Mouse (Mus musculus) CH12.LX (cell line): ENCODE results near the gene Racgap1. TPM values are rescaled to one million over a fixed set of nuclear protein-coding genes. Genes with fewer than 3 reads are reported as not detected.
A peak's percentile ranks its signal among the peaks of the same experiment; 100 is the strongest.

Experiments
- DNase-seq: peaks from one replicate; pipeline ENCODE4 v3.0.0-alpha.2; 2013; ENCODE audit errors: extremely low read depth
- H3K27ac ChIP-seq: 2 replicates; pipeline ENCODE4 v1.5.1; 2012; ENCODE audit warnings: low read depth, mild to moderate bottlenecking, control low read depth, moderate library complexity; ENCODE audit not compliant: insufficient read depth
- H3K27me3 ChIP-seq: replicated peaks from 2 replicates; pipeline ENCODE3; 2012; ENCODE audit warnings: inconsistent platforms
- H3K36me3 ChIP-seq, 2 experiments: replicated peaks in 1 of 2; 2 replicates each; pipeline versions ENCODE3 to v1.6.1; 2012; ENCODE audit warnings: inconsistent platforms in 1 of 2, low read length in 1 of 2, mild to moderate bottlenecking in 1 of 2, mixed read lengths in 1 of 2, moderate library complexity in 1 of 2; ENCODE audit not compliant: control insufficient read depth in 1 of 2, insufficient read depth in 1 of 2
- H3K4me1 ChIP-seq, 2 experiments: 2 replicates each; pipeline ENCODE4 v1.6.1; 2012; ENCODE audit warnings: inconsistent platforms in 1 of 2, moderate library complexity in 1 of 2; ENCODE audit not compliant: insufficient read depth in 2 of 2, control insufficient read depth in 1 of 2
- H3K4me2 ChIP-seq: 2 replicates; pipeline ENCODE4 v1.6.1; 2012; ENCODE audit warnings: low read depth, mild to moderate bottlenecking, control low read depth; ENCODE audit not compliant: poor library complexity, insufficient read depth, severe bottlenecking
- H3K4me3 ChIP-seq, 3 experiments: fragments of 150-350 bp in 1 of 3; sonication (generic) in 1 of 3; replicated peaks in 1 of 3; 2 replicates each; pipeline versions ENCODE3 to v1.5.1; 2011 to 2012; ENCODE audit warnings: low read depth in 2 of 3, low read length in 2 of 3, mild to moderate bottlenecking in 2 of 3, moderate library complexity in 2 of 3, control low read depth in 1 of 3, improper control_type of control experiment in 1 of 3, inconsistent platforms in 1 of 3, mixed read lengths in 1 of 3; ENCODE audit not compliant: poor library complexity in 1 of 3
- H3K79me2 ChIP-seq: replicated peaks from 2 replicates; pipeline ENCODE4 v1.6.1; 2012; ENCODE audit warnings: mild to moderate bottlenecking, moderate library complexity; ENCODE audit not compliant: control insufficient read depth, poor library complexity, insufficient read depth, severe bottlenecking; ENCODE audit errors: extremely low read depth
- H3K9ac ChIP-seq: 2 replicates; pipeline ENCODE4 v1.6.1; 2012; ENCODE audit warnings: low read depth, mild to moderate bottlenecking, control low read depth, moderate library complexity; ENCODE audit not compliant: insufficient read depth
- H3K9me3 ChIP-seq: replicated peaks from 2 replicates; pipeline ENCODE3; 2012; ENCODE audit warnings: low read length, inconsistent platforms, mixed read lengths
- BHLHE40 ChIP-seq: IDR thresholded peaks from 2 replicates; pipeline ENCODE4 v1.6.1; 2011; ENCODE audit warnings: mild to moderate bottlenecking, low read depth, low read length, improper control_type of control experiment
- CHD1 ChIP-seq: IDR thresholded peaks from 2 replicates; pipeline ENCODE4 v1.6.1; 2012; ENCODE audit warnings: low read depth, low read length, improper control_type of control experiment, inconsistent platforms
- CHD2 ChIP-seq: IDR thresholded peaks from 2 replicates; pipeline ENCODE4 v1.6.1; 2011; ENCODE audit warnings: low read length, improper control_type of control experiment
- CTCF ChIP-seq, 2 experiments: IDR thresholded peaks in 1 of 2; conservative IDR thresholded peaks in 1 of 2; 2 replicates each; pipeline ENCODE4 v1.5.1; 2011 to 2012; ENCODE audit warnings: low read depth in 2 of 2, low read length in 2 of 2, improper control_type of control experiment in 1 of 2, inconsistent platforms in 1 of 2, mild to moderate bottlenecking in 1 of 2, moderate library complexity in 1 of 2
- E2F4 ChIP-seq: IDR thresholded peaks from 2 replicates; pipeline ENCODE4 v1.6.1; 2011; ENCODE audit warnings: low read depth, low read length, improper control_type of control experiment; ENCODE audit not compliant: insufficient replicate concordance
- ELF1 ChIP-seq: IDR thresholded peaks from 2 replicates; pipeline ENCODE4 v1.6.1; 2014; ENCODE audit warnings: low read depth, mild to moderate bottlenecking, inconsistent platforms, low read length, improper control_type of control experiment
- EP300 ChIP-seq: IDR thresholded peaks from 2 replicates; pipeline ENCODE4 v1.6.1; 2011; ENCODE audit warnings: low read length, improper control_type of control experiment
- ETS1 ChIP-seq: conservative IDR thresholded peaks from 2 replicates; pipeline ENCODE4 v1.6.1; 2012; ENCODE audit warnings: low read depth, mild to moderate bottlenecking, inconsistent platforms, low read length, improper control_type of control experiment, moderate library complexity
- GABPA ChIP-seq: IDR thresholded peaks from 2 replicates; pipeline ENCODE4 v1.6.1; 2012; ENCODE audit warnings: low read depth, low read length, improper control_type of control experiment, inconsistent platforms; ENCODE audit not compliant: insufficient replicate concordance
- HCFC1 ChIP-seq: IDR thresholded peaks from 2 replicates; pipeline ENCODE4 v1.6.1; 2012; ENCODE audit warnings: low read depth, mild to moderate bottlenecking, inconsistent platforms, low read length, improper control_type of control experiment
- IRF4 ChIP-seq: IDR thresholded peaks from 2 replicates; pipeline ENCODE4 v1.6.1; 2014; ENCODE audit warnings: low read depth, mild to moderate bottlenecking, inconsistent platforms, low read length, improper control_type of control experiment
- JUN ChIP-seq: IDR thresholded peaks from 2 replicates; pipeline ENCODE4 v1.6.1; 2011; ENCODE audit warnings: low read depth, mild to moderate bottlenecking, low read length, improper control_type of control experiment, moderate library complexity; ENCODE audit not compliant: insufficient read depth
- JUND ChIP-seq: conservative IDR thresholded peaks from 2 replicates; pipeline ENCODE4 v1.6.1; 2011; ENCODE audit warnings: low read depth, low read length, improper control_type of control experiment
- KAT2A ChIP-seq: IDR thresholded peaks from 2 replicates; pipeline ENCODE4 v1.6.1; 2012; ENCODE audit warnings: low read length, improper control_type of control experiment, inconsistent platforms; ENCODE audit not compliant: insufficient replicate concordance
- MAFK ChIP-seq: IDR thresholded peaks from 2 replicates; pipeline ENCODE4 v1.6.1; 2011; ENCODE audit warnings: low read length, improper control_type of control experiment; ENCODE audit not compliant: insufficient replicate concordance
- MAX ChIP-seq: IDR thresholded peaks from 2 replicates; pipeline ENCODE4 v1.6.1; 2011; ENCODE audit warnings: low read length, improper control_type of control experiment
- MAZ ChIP-seq: IDR thresholded peaks from 2 replicates; pipeline ENCODE4 v1.6.1; 2012; ENCODE audit warnings: low read depth, mild to moderate bottlenecking, inconsistent platforms, low read length, improper control_type of control experiment, moderate library complexity
- MEF2A ChIP-seq: IDR thresholded peaks from 2 replicates; pipeline ENCODE4 v1.6.1; 2014; ENCODE audit warnings: low read depth, mild to moderate bottlenecking, inconsistent platforms, low read length, improper control_type of control experiment, borderline replicate concordance
- MXI1 ChIP-seq: IDR thresholded peaks from 2 replicates; pipeline ENCODE4 v1.6.1; 2011; ENCODE audit warnings: mild to moderate bottlenecking, low read depth, low read length, improper control_type of control experiment
- MYC ChIP-seq: IDR thresholded peaks from 2 replicates; pipeline ENCODE4 v1.6.1; 2011; ENCODE audit warnings: low read depth, mild to moderate bottlenecking, improper control_type of control experiment, low read length
- NELFE ChIP-seq: IDR thresholded peaks from 2 replicates; pipeline ENCODE4 v1.6.1; 2011; ENCODE audit warnings: low read depth, low read length, improper control_type of control experiment
- NRF1 ChIP-seq: IDR thresholded peaks from 2 replicates; pipeline ENCODE4 v1.6.1; 2014; ENCODE audit warnings: low read depth, mild to moderate bottlenecking, inconsistent platforms, low read length, improper control_type of control experiment, moderate library complexity
- PAX5 ChIP-seq: IDR thresholded peaks from 2 replicates; pipeline ENCODE4 v1.6.1; 2012; ENCODE audit warnings: low read length, inconsistent platforms, mixed read lengths
- POLR2A ChIP-seq: IDR thresholded peaks from 2 replicates; pipeline ENCODE4 v1.6.1; 2011; ENCODE audit warnings: low read depth, mild to moderate bottlenecking, improper control_type of control experiment, low read length
- POLR2AphosphoS2 ChIP-seq: IDR thresholded peaks from 2 replicates; pipeline ENCODE4 v1.6.1; 2011; ENCODE audit warnings: low read depth, low read length, improper control_type of control experiment
- RAD21 ChIP-seq: IDR thresholded peaks from 2 replicates; pipeline ENCODE4 v1.6.1; 2011; ENCODE audit warnings: low read depth, mild to moderate bottlenecking, low read length, improper control_type of control experiment, moderate library complexity
- RCOR1 ChIP-seq: conservative IDR thresholded peaks from 2 replicates; pipeline ENCODE4 v1.6.1; 2012; ENCODE audit warnings: low read depth, mild to moderate bottlenecking, inconsistent platforms, low read length, improper control_type of control experiment
- SIN3A ChIP-seq: IDR thresholded peaks from 2 replicates; pipeline ENCODE4 v1.6.1; 2012; ENCODE audit warnings: low read length, improper control_type of control experiment, inconsistent platforms
- SMC3 ChIP-seq: IDR thresholded peaks from 2 replicates; pipeline ENCODE4 v1.6.1; 2011; ENCODE audit warnings: low read depth, low read length, improper control_type of control experiment
- TBP ChIP-seq: conservative IDR thresholded peaks from 2 replicates; pipeline ENCODE4 v1.6.1; 2011; ENCODE audit warnings: low read depth, low read length, improper control_type of control experiment
- TCF12 ChIP-seq: IDR thresholded peaks from 2 replicates; pipeline ENCODE4 v1.6.1; 2014; ENCODE audit warnings: low read depth, mild to moderate bottlenecking, inconsistent platforms, low read length, improper control_type of control experiment
- UBTF ChIP-seq: IDR thresholded peaks from 2 replicates; pipeline ENCODE4 v1.6.1; 2012; ENCODE audit warnings: low read depth, mild to moderate bottlenecking, inconsistent platforms, low read length, improper control_type of control experiment, moderate library complexity
- USF1 ChIP-seq: IDR thresholded peaks from 2 replicates; pipeline ENCODE4 v1.6.1; 2014; ENCODE audit warnings: low read depth, mild to moderate bottlenecking, inconsistent platforms, low read length, improper control_type of control experiment
- USF2 ChIP-seq: conservative IDR thresholded peaks from 2 replicates; pipeline ENCODE4 v1.6.1; 2011; ENCODE audit warnings: low read depth, low read length, improper control_type of control experiment
- ZC3H11A ChIP-seq: IDR thresholded peaks from 2 replicates; pipeline ENCODE4 v1.6.1; 2012; ENCODE audit warnings: low read depth, mild to moderate bottlenecking, inconsistent platforms, low read length, improper control_type of control experiment
- ZKSCAN1 ChIP-seq: IDR thresholded peaks from 2 replicates; pipeline ENCODE4 v1.6.1; 2012; ENCODE audit warnings: low read depth, inconsistent platforms, low read length, improper control_type of control experiment, borderline replicate concordance
- ZMIZ1 ChIP-seq: IDR thresholded peaks from 2 replicates; pipeline ENCODE4 v1.6.1; 2012; ENCODE audit warnings: low read depth, mild to moderate bottlenecking, inconsistent platforms, low read length, improper control_type of control experiment
- ZNF384 ChIP-seq: IDR thresholded peaks from 2 replicates; pipeline ENCODE4 v1.6.1; 2012; ENCODE audit warnings: low read depth, low read length, improper control_type of control experiment, inconsistent platforms
- dilution Hi-C: fragments of 300-500 bp; cut with MboI; formaldehyde crosslinking; loops from 2 replicates; pipeline ENCODE4 v1.14.3; 2020; ENCODE audit warnings: low sequenced_read_pairs; ENCODE audit not compliant: extremely low pct_unique_long_range_greater_than_20kb, extremely low pct_ligation_motif_present
- in situ Hi-C: fragments of 300-500 bp; cut with MboI; formaldehyde crosslinking; loops from 3 replicates; pipeline ENCODE4 v1.14.3; 2019; ENCODE audit warnings: low sequenced_read_pairs, low pct_ligation_motif_present, low pct_unique_long_range_greater_than_20kb, mixed read lengths
- polyA plus RNA-seq: library from polyadenylated mRNA; unstranded; fragments of >175 nt; gene quantifications from 2 replicates; pipeline ENCODE4 v1.2.1, GENCODE M21; 2012; ENCODE audit warnings: low read depth; ENCODE audit not compliant: insufficient read length
- total RNA-seq, 2 experiments: library from RNA; depleted of rRNA; stranded (reverse); fragments of 300-350 nt in 1 of 2; fragments of >200 nt in 1 of 2; gene quantifications; 2 replicates each; pipeline ENCODE4 v1.2.3; 2012 to 2014

The Racgap1 gene
- total and polyA plus RNA-seq, 3 experiments = 97.9 to 131 (median 130) TPM

GRCm38 (mm10) chr15:99644776-99645175, 6.7 kb downstream of the Racgap1 start:
- no peak for TF ChIP-seq KAT2A
- TF ChIP-seq USF2 = no peak
- TF ChIP-seq SMC3 = no peak
- no peak for TF ChIP-seq SIN3A
- TF ChIP-seq GABPA = no peak
- no peak for TF ChIP-seq PAX5
- no peak for TF ChIP-seq ELF1
- no peak for TF ChIP-seq CTCF (conservative IDR thresholded peaks at IDR 0.05 in 1 of 2, IDR thresholded peaks at IDR 0.05 in 1 of 2; ENCODE audit: low read depth in 2 of 2, low read length in 2 of 2)
- TF ChIP-seq MYC = peak; percentile 92; the same call in 1 of the 2 replicates
- no peak for TF ChIP-seq ZC3H11A
- TF ChIP-seq TBP = no peak
- no peak for TF ChIP-seq JUND
- TF ChIP-seq ZKSCAN1 = no peak
- TF ChIP-seq RAD21 = no peak
- TF ChIP-seq NELFE = no peak
- no peak for TF ChIP-seq MAFK
- no peak for TF ChIP-seq EP300
- TF ChIP-seq BHLHE40 = peak; percentile 85
- peak; percentile 92 for TF ChIP-seq MAX
- no peak for TF ChIP-seq JUN
- TF ChIP-seq TCF12 = peak; percentile 4; the same call in 1 of the 2 replicates
- no peak for TF ChIP-seq RCOR1
- TF ChIP-seq MAZ = no peak
- no peak for TF ChIP-seq ZNF384
- no peak for TF ChIP-seq ZMIZ1
- no peak for TF ChIP-seq HCFC1
- no peak for TF ChIP-seq ETS1
- no peak for TF ChIP-seq USF1
- no peak for TF ChIP-seq IRF4
- no peak for TF ChIP-seq POLR2A
- TF ChIP-seq NRF1 = no peak
- no peak for TF ChIP-seq CHD2
- TF ChIP-seq CHD1 = no peak
- TF ChIP-seq POLR2AphosphoS2 = no peak
- no peak for TF ChIP-seq MEF2A
- peak; percentile 96 for TF ChIP-seq MXI1
- TF ChIP-seq UBTF = no peak
- no peak for TF ChIP-seq E2F4
- dilution Hi-C loops = no loop called here
- Histone ChIP-seq H3K27ac (no peak overlapping the region), H3K9me3 (no peaks in the 10 kb centered on the region), H3K27me3 (no peaks in the 10 kb centered on the region), H3K4me3 (peak overlapping the region in 1 of 3 experiments; percentile 10), H3K79me2 (peaks cover 68% of the 10 kb centered on the region), H3K9ac (0 out of 2 replicates have a peak overlapping the region, but pooled peaks have one; percentile 23), H3K36me3 (peaks cover 5 to 42% of the 10 kb centered on the region in 2 experiments), H3K4me2 (peak overlapping the region; percentile 87), H3K4me1 (peaks cover 18 to 74% of the 10 kb centered on the region in 2 experiments)
- peak; percentile 73 for DNase-seq
- in situ Hi-C loops = no loop called here
